Mouse (Mus musculus): ENCODE results near the gene Col27a1.

Gene Col27a1

GRCm38 (mm10) chr4:63260506-63260905, 46.7 kb downstream of the Col27a1 start:
- no peak for DNase-seq (ENCODE audit: low read depth, low spot score)

- DNase-seq (ENCODE audit: low read depth, low spot score): no peak
Measured at GRCm38 (mm10) chr4:63262941-63263340, 49.1 kb downstream of the Col27a1 start.

GRCm38 (mm10) chr4:63266276-63266675, 52.5 kb downstream of the Col27a1 start:
- DNase-seq (ENCODE audit: low read depth, low spot score): peak; percentile 60

GRCm38 (mm10) chr4:63267121-63267520, 53.3 kb downstream of the Col27a1 start:
- DNase-seq (ENCODE audit: low read depth, low spot score): peak; percentile 22

- DNase-seq (ENCODE audit: low read depth, low spot score): peak; percentile 22
Measured at GRCm38 (mm10) chr4:63267586-63267985, 53.8 kb downstream of the Col27a1 start.

- DNase-seq (ENCODE audit: low read depth, low spot score): peak; percentile 60
Measured at GRCm38 (mm10) chr4:63268777-63269176, 55.0 kb downstream of the Col27a1 start.

- no peak for DNase-seq (ENCODE audit: low read depth, low spot score)
Measured at GRCm38 (mm10) chr4:63274516-63274915, 60.7 kb downstream of the Col27a1 start.

GRCm38 (mm10) chr4:63275251-63275650, 61.4 kb downstream of the Col27a1 start:
- DNase-seq (ENCODE audit: low read depth, low spot score): peak; percentile 91

- no peak for DNase-seq (ENCODE audit: low read depth, low spot score)
Measured at GRCm38 (mm10) chr4:63276571-63276970, 62.8 kb downstream of the Col27a1 start.

- DNase-seq (ENCODE audit: low read depth, low spot score): peak; percentile 74
Measured at GRCm38 (mm10) chr4:63278821-63279220, 65.0 kb downstream of the Col27a1 start.

GRCm38 (mm10) chr4:63281694-63282093, 67.9 kb downstream of the Col27a1 start:
- no peak for DNase-seq (ENCODE audit: low read depth, low spot score)

GRCm38 (mm10) chr4:63283319-63283718, 69.5 kb downstream of the Col27a1 start:
- DNase-seq (ENCODE audit: low read depth, low spot score): peak; percentile 76

- no peak for DNase-seq (ENCODE audit: low read depth, low spot score)
Measured at GRCm38 (mm10) chr4:63286034-63286433, 72.2 kb downstream of the Col27a1 start.

GRCm38 (mm10) chr4:63288497-63288896, 74.7 kb downstream of the Col27a1 start:
- DNase-seq (ENCODE audit: low read depth, low spot score): peak; percentile 21

GRCm38 (mm10) chr4:63290081-63290480, 76.3 kb downstream of the Col27a1 start:
- peak; percentile 77 for DNase-seq (ENCODE audit: low read depth, low spot score)

- peak; percentile 99 for DNase-seq (ENCODE audit: low read depth, low spot score)
Measured at GRCm38 (mm10) chr4:63291075-63291474, 77.3 kb downstream of the Col27a1 start.

- DNase-seq (ENCODE audit: low read depth, low spot score): no peak
Measured at GRCm38 (mm10) chr4:63291658-63292057, 77.9 kb downstream of the Col27a1 start.

GRCm38 (mm10) chr4:63295641-63296040, 81.8 kb downstream of the Col27a1 start:
- DNase-seq (ENCODE audit: low read depth, low spot score): peak; percentile 63

GRCm38 (mm10) chr4:63296263-63296662, 82.5 kb downstream of the Col27a1 start:
- DNase-seq (ENCODE audit: low read depth, low spot score): peak; percentile 54

GRCm38 (mm10) chr4:63296876-63297275, 83.1 kb downstream of the Col27a1 start:
- DNase-seq (ENCODE audit: low read depth, low spot score): no peak

GRCm38 (mm10) chr4:63298191-63298590, 84.4 kb downstream of the Col27a1 start:
- DNase-seq (ENCODE audit: low read depth, low spot score): no peak

GRCm38 (mm10) chr4:63302641-63303040, 88.8 kb downstream of the Col27a1 start:
- DNase-seq (ENCODE audit: low read depth, low spot score): no peak

GRCm38 (mm10) chr4:63307175-63308062, 93.6 kb downstream of the Col27a1 start:
- peak; percentile 96 for DNase-seq (ENCODE audit: low read depth, low spot score)
